In genomic region chr4:156083348-156083747, GRCm38 (mm10) we compare ENCODE assay signal across 9 mouse cellular contexts. TPM values are rescaled to one million over a fixed set of nuclear protein-coding genes. Genes with fewer than 3 reads are reported as not detected.
DNase-seq lines count a peak whose midpoint lies in the region; ATAC-seq and TF ChIP-seq lines count a peak whose summit lies in the region.
"Had no signal": no experiment of that assay in that cellular context is flagged by ENCODE, and none has a peak within 500 bp of the region (broad histone marks: within the 10 kb centered on the region; RNA-seq: fewer than 3 reads in every experiment).

No protein-coding gene starts in this region.

- H3K27ac ChIP-seq in left cerebral cortex, adult 2 months = no peak overlapping the region
- H3K27ac ChIP-seq in intestine, embryonic 14.5 days (ENCODE audit: low read depth) = peak overlapping the region; percentile 54; the same call in 1 of the 2 replicates
- peak overlapping the region; percentile 4; the same call in 1 of the 2 replicates for H3K27ac ChIP-seq in liver, embryonic 16.5 days (ENCODE audit: low read length)
- no peak overlapping the region for H3K27ac ChIP-seq in midbrain, embryonic 10.5 days (replicated peaks)

- H3K4me3 ChIP-seq in left cerebral cortex, adult 2 months = no peak overlapping the region
- no peak overlapping the region for H3K4me3 ChIP-seq in intestine, embryonic 14.5 days (ENCODE audit: low read depth, low read length)
- no peak overlapping the region for H3K4me3 ChIP-seq in liver, embryonic 16.5 days (ENCODE audit: low read depth, low read length)
- no peak overlapping the region for H3K4me3 ChIP-seq in midbrain, embryonic 10.5 days
- H3K4me3 ChIP-seq: heart, embryonic 15.5 days had no signal

- WGBS in intestine, embryonic 14.5 days = 66% methylated on average over 5 of the region's 5 CpGs
- WGBS in liver, embryonic 16.5 days (ENCODE audit: insufficient replicate concordance) = 67% methylated on average over 5 of the region's 5 CpGs
- 90% methylated on average over 5 of the region's 5 CpGs for WGBS in midbrain, embryonic 10.5 days

- intact Hi-C loops in left cerebral cortex, postnatal 4 days (cut with DNase I) = no loop called here
- intact Hi-C loops in left cerebral cortex, adult 2 months (cut with DNase I) = no loop called here

- no peak overlapping the region for H3K9ac ChIP-seq in intestine, embryonic 14.5 days (ENCODE audit: low read length)
- H3K9ac ChIP-seq in liver, embryonic 16.5 days (ENCODE audit: low read depth, low read length) = no peak overlapping the region
- H3K9ac ChIP-seq: heart, embryonic 15.5 days had no signal

- no peaks in the 10 kb centered on the region for H3K9me3 ChIP-seq in intestine, embryonic 14.5 days (ENCODE audit: control insufficient read depth, low read length)
- no peaks in the 10 kb centered on the region for H3K9me3 ChIP-seq in liver, embryonic 16.5 days (replicated peaks; ENCODE audit: control insufficient read depth, low read length)
- no peaks in the 10 kb centered on the region for H3K9me3 ChIP-seq in midbrain, embryonic 10.5 days (replicated peaks)
- H3K9me3 ChIP-seq: heart, embryonic 15.5 days had no signal

- H3K4me2 ChIP-seq in intestine, embryonic 14.5 days (ENCODE audit: low read length) = no peak overlapping the region
- H3K4me2 ChIP-seq in liver, embryonic 16.5 days (ENCODE audit: low read depth, low read length) = peak overlapping the region; percentile 8; the same call in 1 of the 2 replicates
- H3K4me2 ChIP-seq: heart, embryonic 15.5 days had no signal

- no peak for ATAC-seq in intestine, embryonic 14.5 days (replicated peaks; ENCODE audit: low FRiP score, low TSS enrichment, low read depth)
- ATAC-seq in liver, embryonic 16.5 days (ENCODE audit: low read depth) = peak; percentile 48; the same call in 1 of the 2 replicates

- H3K27me3 ChIP-seq in intestine, embryonic 14.5 days (replicated peaks; ENCODE audit: control insufficient read depth, insufficient read depth, low read length) = no peaks in the 10 kb centered on the region
- peaks cover under 1% of the 10 kb centered on the region for H3K27me3 ChIP-seq in liver, embryonic 16.5 days (ENCODE audit: control insufficient read depth, insufficient read depth, low read depth, low read length)
- H3K27me3 ChIP-seq in midbrain, embryonic 10.5 days (ENCODE audit: low read depth, poor library complexity, severe bottlenecking) = peaks cover 11% of the 10 kb centered on the region

- H3K4me1 ChIP-seq in intestine, embryonic 14.5 days (replicated peaks; ENCODE audit: control insufficient read depth, insufficient read depth, low read length) = 0 out of 2 replicates have a peak, but pooled peaks cover 5% of the 10 kb centered on the region
- no peaks in the 10 kb centered on the region; the same call in 1 of the 2 replicates for H3K4me1 ChIP-seq in liver, embryonic 16.5 days (ENCODE audit: control insufficient read depth, low read depth, low read length)
- H3K4me1 ChIP-seq in midbrain, embryonic 10.5 days = peaks cover 1% of the 10 kb centered on the region

- H3K36me3 ChIP-seq in intestine, embryonic 14.5 days (ENCODE audit: control insufficient read depth, insufficient read depth, low read length) = no peaks in the 10 kb centered on the region
- no peaks in the 10 kb centered on the region for H3K36me3 ChIP-seq in liver, embryonic 16.5 days (ENCODE audit: control insufficient read depth, insufficient read depth)
- no peaks in the 10 kb centered on the region for H3K36me3 ChIP-seq in midbrain, embryonic 10.5 days
- H3K36me3 ChIP-seq: heart, embryonic 15.5 days had no signal

- peak; percentile 39 for DNase-seq in left cerebral cortex, postnatal 4 days
- no peak for DNase-seq in left cerebral cortex, adult 2 months (ENCODE audit: extremely low spot score in 1 of 2, low spot score in 2 of 2)
- DNase-seq in intestine, embryonic 14.5 days (ENCODE audit: low spot score) = no peak
- DNase-seq in testis, postnatal 14 days (ENCODE audit: low spot score) = peak; percentile 66
- no peak for DNase-seq in midbrain, embryonic 10.5 days (ENCODE audit: low spot score)
- DNase-seq in right cerebral cortex, postnatal 14 days = no peak
- DNase-seq in gastrocnemius, postnatal 25 days = no peak

- no peak for TF ChIP-seq CTCF in left cerebral cortex, adult 2 months (IDR thresholded peaks at IDR 0.05)

RNA-seq across cellular contexts. Expression of gene Ttll10, which starts 24.1 kb away (rescaled TPM):
- total RNA-seq in left cerebral cortex, postnatal 4 days (2021) = not detected
- under 1 TPM in 1 of 2 experiments, not detected in 1; 0.79 TPM for total RNA-seq in left cerebral cortex, adult 2 months (2021)
- 2.7 and 3.5 TPM in 2 replicates for polyA plus RNA-seq in intestine, embryonic 14.5 days (2014; fragmentation: Nextera tagmentation; extraction: Ambion mirVana)
- polyA plus RNA-seq in liver, embryonic 16.5 days (2015; fragmentation: Nextera tagmentation; extraction: Ambion mirVana) = 0.29 and 0.33 TPM in 2 replicates
- 0.30 TPM in 1 of 2 replicates, not detected in the other for polyA plus RNA-seq in midbrain, embryonic 10.5 days (2016; fragmentation: Nextera tagmentation; extraction: Ambion mirVana)
- total RNA-seq in gastrocnemius, postnatal 25 days (2021) = not detected

RNA-seq across cellular contexts. Expression of gene 9430015G10Rik, which starts 26.4 kb away (rescaled TPM):
- 10 to 100 TPM; 34.6 to 37.5 TPM for total RNA-seq in left cerebral cortex, postnatal 4 days (2021)
- 10 to 100 TPM; 30.7 to 34.7 TPM for total RNA-seq in left cerebral cortex, adult 2 months (2021)
- polyA plus RNA-seq in intestine, embryonic 14.5 days (2014; fragmentation: Nextera tagmentation; extraction: Ambion mirVana) = 34.5 and 38.8 TPM in 2 replicates
- polyA plus RNA-seq in liver, embryonic 16.5 days (2015; fragmentation: Nextera tagmentation; extraction: Ambion mirVana) = 11.4 and 13.4 TPM in 2 replicates
- 75.3 and 76.5 TPM in 2 replicates for polyA plus RNA-seq in midbrain, embryonic 10.5 days (2016; fragmentation: Nextera tagmentation; extraction: Ambion mirVana)
- total RNA-seq in gastrocnemius, postnatal 25 days (2021) = 1 to 10 TPM; 2.2 to 4.3 TPM

RNA-seq across cellular contexts. Expression of gene Rnf223, which starts 47.0 kb away (rescaled TPM):
- under 1 TPM; 0.42 to 0.72 TPM for total RNA-seq in left cerebral cortex, postnatal 4 days (2021)
- total RNA-seq in left cerebral cortex, adult 2 months (2021) = 1 to 10 TPM in 1 of 2 experiments, under 1 TPM in 1; 0.95 to 1.3 TPM
- polyA plus RNA-seq in intestine, embryonic 14.5 days (2014; fragmentation: Nextera tagmentation; extraction: Ambion mirVana) = 0.14 and 0.16 TPM in 2 replicates
- polyA plus RNA-seq in liver, embryonic 16.5 days (2015; fragmentation: Nextera tagmentation; extraction: Ambion mirVana) = 0.06 and 0.09 TPM in 2 replicates
- polyA plus RNA-seq in midbrain, embryonic 10.5 days (2016; fragmentation: Nextera tagmentation; extraction: Ambion mirVana) = 0.79 and 0.93 TPM in 2 replicates
- not detected for total RNA-seq in gastrocnemius, postnatal 25 days (2021)

RNA-seq across cellular contexts. Expression of gene Tnfrsf18, which starts 57.4 kb away (rescaled TPM):
- total RNA-seq in left cerebral cortex, postnatal 4 days (2021) = not detected
- not detected for total RNA-seq in left cerebral cortex, adult 2 months (2021)
- polyA plus RNA-seq in intestine, embryonic 14.5 days (2014; fragmentation: Nextera tagmentation; extraction: Ambion mirVana) = 1.6 and 2.0 TPM in 2 replicates
- polyA plus RNA-seq in liver, embryonic 16.5 days (2015; fragmentation: Nextera tagmentation; extraction: Ambion mirVana) = 0.58 and 0.68 TPM in 2 replicates
- 1.1 and 1.8 TPM in 2 replicates for polyA plus RNA-seq in midbrain, embryonic 10.5 days (2016; fragmentation: Nextera tagmentation; extraction: Ambion mirVana)
- not detected for total RNA-seq in gastrocnemius, postnatal 25 days (2021)

Comparison
In these comparisons a context has a peak if more than half of its experiments do, and no peak if none do; other contexts are left out.
1. DNase-seq: peak in left cerebral cortex, postnatal 4 days (single experiment) and testis, postnatal 14 days (single experiment); none in left cerebral cortex, adult 2 months (0 of 2), intestine, embryonic 14.5 days (single experiment), midbrain, embryonic 10.5 days (single experiment), right cerebral cortex, postnatal 14 days (single experiment) and gastrocnemius, postnatal 25 days (single experiment).
2. H3K27ac ChIP-seq: peak in intestine, embryonic 14.5 days (single experiment) and liver, embryonic 16.5 days (single experiment); none in left cerebral cortex, adult 2 months (single experiment) and midbrain, embryonic 10.5 days (single experiment).
3. RNA of gene 9430015G10Rik, which starts 26.4 kb away (total RNA-seq): 34.6 to 37.5 TPM in left cerebral cortex, postnatal 4 days and 30.7 to 34.7 TPM in left cerebral cortex, adult 2 months; 2.2 to 4.3 TPM in gastrocnemius, postnatal 25 days; every median in the first group is over 4 times any median in the second.